Mouse (Mus musculus): ENCODE data around the gene Sh2b2. TPM values are rescaled to one million over a fixed set of nuclear protein-coding genes. Genes with fewer than 3 reads are reported as not detected.

Sh2b2 gene
- total RNA-seq, 2 experiments from 2014 or later, result 2.4 to 3.0 TPM

- Histone ChIP-seq H3K4me3 (peak overlapping the region; percentile 73), H3K27ac (0 out of 2 replicates have a peak overlapping the region, but pooled peaks have one; percentile 69)
- no peak for TF ChIP-seq CTCF (IDR thresholded peaks at IDR 0.05)
- intact Hi-C loops (cut with DNase I), result no loop called here
- no peak for DNase-seq
Observed at GRCm38 (mm10) chr5:136171363-136172341, 74.7 kb downstream of the Sh2b2 start.

GRCm38 (mm10) chr5:136170512-136171362 lies 75.6 kb downstream of the Sh2b2 start, which contains the start of gene Orai2:
Gene Orai2 (minus strand): TSS chr5:136170713.
- TF ChIP-seq CTCF (IDR thresholded peaks at IDR 0.05), result no peak
- peak within 1 kb of the TSS; percentile 69 for H3K27ac ChIP-seq
- peak within 1 kb of the TSS; percentile 73 for H3K4me3 ChIP-seq
- DNase-seq, result peak; percentile 84
- intact Hi-C loops (cut with DNase I), result no loop called here

GRCm38 (mm10) chr5:136169626-136170511 lies 76.5 kb downstream of the Sh2b2 start:
- peak overlapping the region; percentile 73 for H3K4me3 ChIP-seq
- H3K27ac ChIP-seq, result peak overlapping the region; percentile 69
- peak; percentile 39 for DNase-seq
- TF ChIP-seq CTCF (IDR thresholded peaks at IDR 0.05), result no peak
- intact Hi-C loops (cut with DNase I), result no loop called here

Other genes with a start within 250 kb of the Sh2b2 start
- not detected for gene Upk3b, start 208.1 kb downstream of the Sh2b2 start, total RNA-seq (2021)
- not detected for gene Upk3bl, start 192.1 kb downstream of the Sh2b2 start, total RNA-seq (2021)
- 10 to 100 TPM; 25.0 to 28.8 TPM for gene Rasa4, start 162.6 kb downstream of the Sh2b2 start, total RNA-seq (2021)
- gene Polr2j, start 129.9 kb downstream of the Sh2b2 start, total RNA-seq (2021), result 10 to 100 TPM; 62.9 to 69.6 TPM
- gene Lrwd1, start 110.5 kb downstream of the Sh2b2 start, total RNA-seq (2021), result 1 to 10 TPM; 4.6 to 5.5 TPM
- gene Alkbh4, start 110.4 kb downstream of the Sh2b2 start, total RNA-seq (2021), result 1 to 10 TPM; 4.4 to 5.7 TPM
- gene Orai2, start 75.8 kb downstream of the Sh2b2 start, total RNA-seq (2021), result under 1 TPM; 0.43 to 0.75 TPM
- 10 to 100 TPM; 20.3 to 23.6 TPM for gene Prkrip1, start 47.6 kb downstream of the Sh2b2 start, total RNA-seq (2021)